Mouse (Mus musculus): ENCODE data around the gene Inpp4b. TPM values are rescaled to one million over a fixed set of nuclear protein-coding genes. Genes with fewer than 3 reads are reported as not detected.

The Inpp4b gene
- total RNA-seq, 4 experiments from 2014 or later: 11.5 to 14.9 (median 13.7) TPM

DNA sequence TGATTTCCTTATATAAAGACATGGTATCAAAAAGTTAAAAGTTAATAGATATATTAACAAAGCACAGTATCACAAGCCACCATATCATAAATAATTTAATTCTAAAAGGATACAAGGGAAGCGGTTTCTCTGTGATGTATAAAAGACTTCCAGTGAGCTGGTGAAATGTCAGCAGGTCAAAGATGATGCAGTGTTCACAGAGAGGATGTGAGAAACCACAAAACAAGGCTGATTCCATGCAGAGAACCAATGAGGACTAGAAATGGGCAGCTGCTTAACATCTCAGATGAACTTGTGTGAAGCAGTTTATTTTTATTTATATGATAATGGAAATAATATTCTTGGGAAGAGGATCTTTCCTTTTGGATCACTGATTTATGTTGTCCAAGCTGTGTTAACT is 359.7 kb downstream of the Inpp4b start:
- no peak for DNase-seq (ENCODE audit: low spot score in 2 of 2)

- DNase-seq (ENCODE audit: low spot score in 2 of 2): no peak
Measured at GRCm38 (mm10) chr8:81703571-81704365, 361.4 kb downstream of the Inpp4b start.

DNA sequence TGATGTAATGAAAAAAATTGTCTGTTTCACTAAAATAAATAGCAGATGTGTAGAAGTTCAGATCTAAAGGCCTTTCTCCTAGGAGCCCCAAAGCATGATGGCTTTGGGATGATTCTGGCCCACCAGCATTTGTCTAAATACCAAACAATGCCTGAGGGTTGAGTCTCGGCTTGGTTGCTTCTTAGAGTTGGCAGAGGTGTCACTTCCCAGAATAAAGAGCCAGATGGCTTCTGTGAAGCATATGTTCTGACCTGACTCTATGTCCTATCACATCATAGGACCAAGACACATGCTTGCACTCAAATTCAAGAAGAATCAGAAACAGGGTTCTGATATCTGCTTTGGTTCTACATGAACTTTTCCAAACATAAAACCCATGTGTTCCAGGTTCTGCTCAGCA is 365.1 kb downstream of the Inpp4b start:
- no peak for DNase-seq (ENCODE audit: low spot score in 2 of 2)

GRCm38 (mm10) chr8:81731332-81731731 is 389.0 kb downstream of the Inpp4b start:
- no peak for DNase-seq (ENCODE audit: low spot score in 2 of 2)

GRCm38 (mm10) chr8:81735655-81736054 is 393.3 kb downstream of the Inpp4b start:
- DNase-seq (ENCODE audit: low spot score in 2 of 2): no peak

DNA sequence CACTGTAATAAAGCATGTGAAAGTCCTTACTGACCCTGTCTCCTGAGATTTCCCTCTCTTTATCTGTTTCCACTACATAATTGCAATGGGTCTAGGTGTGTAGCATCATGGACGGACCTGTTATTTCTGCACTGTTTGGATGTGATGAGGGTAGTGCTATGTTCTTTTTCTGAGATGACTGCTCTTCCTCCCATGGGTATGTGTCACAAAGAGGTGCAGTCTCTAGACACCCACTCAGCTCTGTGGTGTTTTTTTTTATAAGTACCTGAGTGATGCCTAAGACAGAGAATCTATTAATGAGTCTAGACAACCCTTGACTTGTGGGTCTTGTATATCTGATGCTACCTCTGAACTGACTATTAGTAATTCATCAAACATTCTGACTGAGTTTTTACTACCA is 393.7 kb downstream of the Inpp4b start:
- no peak for DNase-seq (ENCODE audit: low spot score in 2 of 2)

DNA sequence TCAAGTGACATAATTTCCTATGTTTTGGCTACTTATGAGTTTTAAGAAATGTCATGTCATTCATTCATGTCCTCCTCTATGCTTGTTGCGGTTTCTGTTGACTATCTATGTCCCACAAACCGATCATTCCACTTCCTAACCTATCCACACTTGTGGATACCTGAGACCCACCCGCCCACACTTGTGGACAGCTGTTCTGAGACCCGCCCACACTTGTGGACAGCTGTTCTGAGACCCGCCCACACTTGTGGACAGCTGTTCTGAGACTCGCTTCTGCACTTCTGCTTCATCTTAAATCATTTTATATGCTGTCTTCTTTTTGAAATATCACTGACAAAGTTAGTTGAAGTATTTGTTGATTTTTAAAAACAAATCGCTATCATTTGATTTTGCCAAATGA is 400.2 kb downstream of the Inpp4b start:
- DNase-seq (ENCODE audit: low spot score in 2 of 2): no peak

- DNase-seq (ENCODE audit: low spot score in 2 of 2): no peak
Measured at GRCm38 (mm10) chr8:81743040-81743439, 400.7 kb downstream of the Inpp4b start.

DNA sequence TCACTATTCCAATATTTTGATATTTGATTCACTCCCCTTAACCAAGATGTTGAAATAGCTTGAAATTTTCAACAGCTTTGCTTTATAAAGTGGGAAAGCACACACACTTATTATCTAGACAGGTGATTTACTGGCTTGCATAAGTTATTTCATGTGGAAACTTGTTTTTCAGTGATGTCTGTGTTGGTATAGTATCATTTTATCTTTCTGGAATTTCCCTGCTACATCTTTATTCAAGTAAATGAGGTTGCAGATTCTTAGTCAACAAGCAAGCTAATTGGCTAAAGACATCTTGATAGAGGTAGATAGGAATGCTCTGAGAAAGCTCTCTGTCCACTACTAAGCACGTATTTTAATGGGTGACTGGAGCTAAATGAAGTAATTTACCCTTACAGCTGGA is 403.1 kb downstream of the Inpp4b start:
- no peak for DNase-seq (ENCODE audit: low spot score in 2 of 2)

DNA sequence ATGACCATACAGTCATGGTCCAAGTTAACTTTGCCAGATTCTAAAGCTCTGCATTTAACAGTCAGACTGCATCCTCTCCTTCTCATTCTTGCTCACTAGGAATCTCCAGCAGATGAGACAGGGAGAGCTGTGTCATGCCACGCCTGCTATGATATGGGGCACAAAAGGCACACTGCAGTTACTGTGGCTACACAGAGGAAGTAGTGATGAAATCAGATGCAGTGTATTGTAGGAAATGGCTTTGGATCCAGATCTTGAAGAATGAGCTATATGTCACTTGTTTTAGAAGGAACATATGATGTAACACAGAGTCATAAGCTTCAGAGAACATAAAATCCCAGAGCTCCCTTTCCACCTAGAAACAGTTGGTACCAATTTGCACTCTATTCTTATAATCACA is 408.8 kb downstream of the Inpp4b start:
- DNase-seq (ENCODE audit: low spot score in 2 of 2): no peak

- DNase-seq (ENCODE audit: low spot score in 2 of 2): no peak
Measured at GRCm38 (mm10) chr8:81756663-81757062, 414.3 kb downstream of the Inpp4b start.

DNA sequence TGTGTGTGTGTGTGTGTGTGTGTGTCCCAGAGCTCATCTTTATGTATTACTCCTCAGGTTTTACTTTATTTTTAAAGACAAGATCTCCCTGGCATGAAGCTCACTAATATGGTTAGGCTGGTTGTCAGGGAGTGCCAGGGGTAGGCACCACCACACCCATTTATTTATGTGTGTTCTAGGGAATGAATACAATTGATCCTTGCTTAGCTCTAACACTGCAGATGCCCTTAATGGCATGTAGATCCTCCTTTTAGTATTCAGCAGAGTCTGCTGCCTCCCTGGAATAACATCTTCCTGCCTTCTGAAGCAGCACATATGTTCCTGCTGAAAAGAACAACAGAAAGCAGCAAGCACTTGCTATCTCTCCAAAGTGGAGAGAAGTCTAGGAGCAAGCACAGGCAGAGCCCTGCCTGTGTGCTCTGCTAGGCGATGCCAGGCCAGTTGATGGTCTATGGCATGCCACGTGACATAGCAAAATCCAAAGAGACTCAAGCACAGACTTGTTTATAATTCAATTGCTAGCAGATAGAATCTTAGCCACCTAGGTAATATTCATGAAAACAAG is 415.3 kb downstream of the Inpp4b start:
- no peak for DNase-seq (ENCODE audit: low spot score in 2 of 2)

DNA sequence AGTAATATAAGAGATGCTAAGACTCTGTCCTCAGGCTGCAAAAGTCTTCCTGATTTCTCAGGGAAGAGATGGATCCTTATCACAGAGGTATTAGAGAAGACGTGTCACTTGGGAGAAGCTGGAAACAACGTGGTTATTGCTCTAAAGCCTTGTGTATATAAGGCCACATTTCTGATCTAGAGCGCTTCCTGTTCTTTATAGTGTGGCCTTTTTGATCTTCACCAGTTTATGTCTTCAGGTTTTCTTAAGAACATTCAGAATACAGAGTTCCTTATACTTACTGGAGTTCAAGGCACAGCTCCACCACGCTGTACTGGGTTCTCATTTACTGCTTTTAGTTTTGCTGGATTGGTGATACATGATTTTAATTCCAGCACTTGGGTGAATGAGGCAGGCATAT is 419.1 kb downstream of the Inpp4b start:
- DNase-seq (ENCODE audit: low spot score in 2 of 2): no peak

DNA sequence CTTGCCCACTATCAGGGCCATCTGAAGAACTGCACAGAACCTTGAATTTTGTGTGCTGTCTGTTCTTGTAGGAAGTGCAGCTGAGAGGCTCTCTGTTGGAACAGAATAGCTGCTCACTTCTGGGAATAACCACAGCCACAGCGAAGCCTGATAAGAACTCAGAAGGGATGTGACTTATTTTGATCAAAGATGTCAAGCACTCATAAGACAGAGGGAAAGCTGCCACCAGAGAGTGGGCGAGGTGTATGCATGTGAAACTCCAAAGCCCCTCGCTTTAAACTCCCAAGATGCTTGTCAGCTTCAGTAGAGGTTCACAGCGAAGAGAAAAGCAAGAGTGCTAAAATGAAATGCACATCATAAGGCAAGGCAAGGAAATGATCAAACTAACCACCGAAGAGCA is 423.7 kb downstream of the Inpp4b start:
- no peak for DNase-seq (ENCODE audit: low spot score in 2 of 2)

DNA sequence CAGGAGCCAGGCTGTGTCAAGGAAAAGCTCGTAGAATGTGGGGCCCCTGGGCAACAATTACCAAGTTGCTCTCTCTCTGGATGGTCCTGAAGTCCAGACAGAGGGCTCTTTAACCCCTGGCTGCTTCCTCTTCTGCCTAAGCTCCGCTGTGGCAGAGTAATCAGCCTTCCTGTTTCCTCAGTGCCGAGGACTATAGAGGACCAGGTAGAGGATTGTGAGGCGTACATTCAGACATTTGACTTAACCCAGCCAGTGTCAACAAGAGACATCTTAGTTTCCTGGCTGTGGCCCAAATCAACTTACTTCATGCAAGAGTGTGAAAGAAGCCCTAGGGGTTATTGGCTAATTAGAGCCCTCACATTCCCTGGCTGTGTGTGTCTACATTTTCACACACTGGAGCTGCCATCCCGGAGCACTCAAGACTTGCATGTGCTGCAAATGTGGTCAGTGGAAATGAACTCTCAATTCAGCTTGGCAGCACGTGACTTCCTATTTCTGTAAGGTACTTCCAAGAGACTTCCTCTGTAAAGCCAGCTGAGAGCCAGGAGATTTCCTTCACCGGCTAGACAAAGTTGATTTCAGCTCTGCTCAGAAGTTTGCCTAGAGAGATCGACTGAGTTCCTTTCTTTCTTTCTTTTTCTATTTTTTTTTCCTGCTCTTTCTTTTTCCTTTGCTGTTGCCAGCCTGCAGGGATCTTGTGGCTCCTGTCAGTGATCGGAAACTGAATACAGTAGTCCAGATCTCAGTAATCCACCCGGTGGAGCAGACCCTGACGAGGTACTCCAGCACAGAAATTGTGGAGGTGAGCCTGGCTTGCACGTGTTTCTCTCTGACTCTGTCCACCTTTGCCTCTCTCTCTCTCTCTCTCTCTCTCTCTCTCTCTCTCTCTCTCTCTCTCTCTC is 425.3 kb downstream of the Inpp4b start:
- no peak for DNase-seq (ENCODE audit: low spot score in 2 of 2)

GRCm38 (mm10) chr8:81768313-81768675 is 425.9 kb downstream of the Inpp4b start:
- no peak for DNase-seq (ENCODE audit: low spot score in 2 of 2)

GRCm38 (mm10) chr8:81768731-81769445 is 426.5 kb downstream of the Inpp4b start:
- no peak for DNase-seq (ENCODE audit: low spot score in 2 of 2)

DNA sequence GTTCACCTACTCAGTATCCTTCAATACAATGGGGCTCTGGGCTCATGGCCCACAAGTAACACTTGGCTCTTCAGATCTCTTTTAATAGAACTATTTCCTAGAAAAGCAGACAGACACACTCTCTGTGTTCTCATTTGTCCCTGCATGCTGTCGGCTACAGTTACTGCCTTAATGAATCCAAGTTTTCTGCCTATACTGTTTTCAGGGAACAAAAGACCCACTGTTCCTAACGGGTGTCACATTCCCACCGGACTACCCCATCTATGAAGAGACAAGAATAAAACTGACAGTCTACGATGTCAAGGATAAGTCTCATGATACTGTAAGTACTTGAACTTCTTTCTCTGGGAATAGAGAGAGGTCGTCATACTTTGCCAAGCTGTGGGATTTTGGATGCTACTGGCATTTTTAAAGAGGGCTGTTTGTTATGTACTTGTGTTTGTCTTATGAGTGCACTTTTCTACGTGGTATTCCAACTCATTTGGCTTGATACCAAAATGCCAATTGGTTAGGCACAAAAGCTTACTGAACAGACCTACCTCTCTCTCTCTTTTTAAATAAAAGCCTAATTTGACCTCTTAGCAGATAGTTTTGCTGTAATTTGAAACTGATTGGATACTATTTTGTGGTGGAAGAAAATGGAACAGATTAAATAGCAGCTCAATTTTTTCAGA is 428.4 kb downstream of the Inpp4b start:
- DNase-seq (ENCODE audit: low spot score in 2 of 2): no peak

GRCm38 (mm10) chr8:81772855-81773254 is 430.5 kb downstream of the Inpp4b start:
- no peak for DNase-seq (ENCODE audit: low spot score in 2 of 2)

DNA sequence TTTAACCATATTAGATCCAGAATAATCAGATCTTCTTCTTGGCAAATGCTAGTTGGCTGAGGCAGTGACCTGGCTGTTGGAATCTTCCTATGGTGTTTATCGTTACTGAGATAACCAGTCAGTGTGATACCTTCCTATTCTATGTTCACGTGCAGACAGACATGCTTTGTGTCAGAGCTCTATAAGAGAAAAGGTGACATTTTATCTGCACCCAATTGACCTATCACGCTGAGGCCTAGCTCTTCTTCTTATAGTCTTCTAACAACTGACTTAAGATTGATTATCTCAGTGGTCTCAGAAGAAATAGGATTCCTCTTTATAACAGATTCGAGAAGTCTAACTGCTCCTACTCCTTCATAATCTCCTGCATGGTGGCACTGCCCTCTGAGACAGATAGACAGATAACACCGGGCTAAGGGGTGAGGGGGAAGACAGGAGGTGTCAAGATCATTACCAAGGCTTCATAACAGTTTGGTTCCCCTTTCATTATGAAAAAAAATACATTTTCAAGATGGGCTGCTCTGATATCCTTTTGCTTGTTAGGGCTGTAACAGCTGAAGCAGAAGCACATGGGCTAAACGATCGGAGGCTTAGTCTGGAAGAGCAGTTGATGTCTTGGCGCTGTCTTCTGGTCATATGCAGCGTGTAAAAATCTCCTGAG is 431.1 kb downstream of the Inpp4b start:
- no peak for DNase-seq (ENCODE audit: low spot score in 2 of 2)

- DNase-seq (ENCODE audit: low spot score in 2 of 2): no peak
Measured at GRCm38 (mm10) chr8:81774010-81774409, 431.7 kb downstream of the Inpp4b start.
